Mouse (Mus musculus): ENCODE measurements around the gene Asns.

Gene Asns

GRCm38 (mm10) chr6:7692884-7693585, at the start of gene Asns:
Asns (minus strand) TSS chr6:7693254.
- peak; percentile 83 for DNase-seq

GRCm38 (mm10) chr6:7741721-7742120, 48.7 kb upstream of the Asns start:
- DNase-seq: no peak

GRCm38 (mm10) chr6:7737842-7738241, 44.8 kb upstream of the Asns start:
- DNase-seq: no peak

GRCm38 (mm10) chr6:7732754-7733708, 40.0 kb upstream of the Asns start:
- DNase-seq: peak; percentile 65

- no peak for DNase-seq
These were observed 39.0 kb upstream of the Asns start for GRCm38 (mm10) chr6:7732097-7732496.

- DNase-seq: no peak
These were observed 36.1 kb upstream of the Asns start for GRCm38 (mm10) chr6:7729128-7729527.

GRCm38 (mm10) chr6:7728241-7728640, 35.2 kb upstream of the Asns start:
- no peak for DNase-seq

- DNase-seq: no peak
These were observed 23.2 kb upstream of the Asns start for GRCm38 (mm10) chr6:7716236-7716635.

- DNase-seq: no peak
These were observed 21.2 kb upstream of the Asns start for GRCm38 (mm10) chr6:7714230-7714629.

- no peak for DNase-seq
These were observed 18.8 kb upstream of the Asns start for GRCm38 (mm10) chr6:7711837-7712330.

GRCm38 (mm10) chr6:7708246-7708645, 15.2 kb upstream of the Asns start:
- DNase-seq: no peak

- no peak for DNase-seq
These were observed 13.7 kb upstream of the Asns start for GRCm38 (mm10) chr6:7706796-7707195.

GRCm38 (mm10) chr6:7697999-7698699, 5.1 kb upstream of the Asns start:
- DNase-seq: no peak

GRCm38 (mm10) chr6:7697077-7697643, 4.1 kb upstream of the Asns start:
- no peak for DNase-seq

- DNase-seq: no peak
These were observed 3.6 kb upstream of the Asns start for GRCm38 (mm10) chr6:7696641-7697040.

GRCm38 (mm10) chr6:7695901-7696300, 2.8 kb upstream of the Asns start:
- no peak for DNase-seq

GRCm38 (mm10) chr6:7693666-7694065, 612 bp upstream of the Asns start:
- no peak for DNase-seq

- DNase-seq: peak; percentile 17
These were observed 603 bp downstream of the Asns start for GRCm38 (mm10) chr6:7692451-7692850.

GRCm38 (mm10) chr6:7692037-7692436, 1.0 kb downstream of the Asns start:
- no peak for DNase-seq

GRCm38 (mm10) chr6:7690456-7690855, 2.6 kb downstream of the Asns start:
- DNase-seq: no peak

- DNase-seq: no peak
These were observed 3.9 kb downstream of the Asns start for GRCm38 (mm10) chr6:7689180-7689579.

GRCm38 (mm10) chr6:7686047-7686446, 7.0 kb downstream of the Asns start:
- no peak for DNase-seq
